Mouse (Mus musculus) testis, adult 2 months (tissue): Measurements from ENCODE around the gene Ppip5k1. TPM values are rescaled to one million over a fixed set of nuclear protein-coding genes. Genes with fewer than 3 reads are reported as not detected.

Source experiments
- H3K27ac ChIP-seq: fragments of 200-500 bp; 2 replicates; pipeline ENCODE4 v1.5.1; 2012; ENCODE audit warnings: low read depth, low read length; ENCODE audit not compliant: control insufficient read depth, insufficient read depth
- H3K27me3 ChIP-seq: fragments of 200-500 bp; 2 replicates; pipeline ENCODE4 v1.6.1; 2012; ENCODE audit warnings: mild to moderate bottlenecking, low read length, moderate library complexity; ENCODE audit not compliant: control insufficient read depth, insufficient read depth
- H3K36me3 ChIP-seq: fragments of 200-500 bp; 2 replicates; pipeline ENCODE4 v1.6.1; 2012; ENCODE audit warnings: mild to moderate bottlenecking, low read length; ENCODE audit not compliant: control insufficient read depth, insufficient read depth
- H3K4me1 ChIP-seq: fragments of 200-500 bp; 2 replicates; pipeline ENCODE4 v1.6.1; 2012; ENCODE audit warnings: low read length; ENCODE audit not compliant: control insufficient read depth, insufficient read depth
- H3K4me3 ChIP-seq: fragments of 200-500 bp; 2 replicates; pipeline ENCODE4 v1.5.1; 2012; ENCODE audit warnings: low read depth, mild to moderate bottlenecking, low read length, moderate library complexity, mixed read lengths; ENCODE audit not compliant: control insufficient read depth
- CTCF ChIP-seq: fragments of 200-500 bp; IDR thresholded peaks from 2 replicates; pipeline ENCODE4 v1.5.1; 2012; ENCODE audit warnings: low read depth, mild to moderate bottlenecking, inconsistent platforms, low read length, moderate library complexity; ENCODE audit not compliant: control insufficient read depth, insufficient read depth, insufficient replicate concordance
- POLR2A ChIP-seq: fragments of 200-500 bp; IDR thresholded peaks from 2 replicates; pipeline ENCODE4 v1.6.1; 2012; ENCODE audit warnings: low read depth, mild to moderate bottlenecking, inconsistent platforms, low read length, moderate library complexity; ENCODE audit not compliant: control insufficient read depth
- polyA plus RNA-seq: library from polyadenylated mRNA; depleted of rRNA; stranded (reverse); fragments of >200 nt; gene quantifications from 2 replicates; pipeline ENCODE4 v1.2.3, GENCODE M21; 2012

Ppip5k1 gene
- polyA plus RNA-seq, 1 experiment, result 33.1 TPM

DNA sequence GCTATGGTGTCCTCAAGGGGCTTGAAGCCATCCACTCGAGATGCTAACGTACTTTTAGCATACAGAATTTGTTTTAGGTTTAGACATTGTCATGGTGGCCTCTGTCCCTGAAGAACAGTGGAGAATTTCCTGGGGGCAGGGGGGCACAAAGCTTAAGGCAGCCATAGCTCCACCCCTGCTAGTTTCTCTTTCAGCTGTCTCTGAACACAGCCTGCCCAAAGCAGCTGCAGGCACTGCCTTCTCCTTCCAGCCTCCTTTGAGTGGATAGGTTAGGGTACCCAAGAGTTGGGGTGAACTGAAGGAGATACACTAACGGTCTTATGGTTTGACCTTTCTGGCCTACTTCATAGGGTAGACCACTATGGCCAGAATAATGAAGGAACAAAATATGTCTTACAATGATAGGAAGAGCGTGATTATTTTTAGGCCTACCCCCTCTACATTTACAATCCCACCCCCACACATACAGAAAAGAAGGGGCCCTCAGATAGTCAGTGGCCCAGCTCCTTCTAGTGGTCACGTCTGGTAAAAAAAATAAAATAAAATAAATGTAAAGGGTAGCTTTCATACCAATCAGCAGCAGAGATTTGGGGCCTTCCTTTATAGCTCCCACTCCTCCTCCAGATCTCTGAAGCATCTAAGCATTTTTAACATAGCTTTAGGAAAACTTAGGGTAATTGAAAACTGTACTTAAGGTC lies 62.7 kb downstream of the Ppip5k1 start:
- H3K27ac ChIP-seq, result no peak overlapping the region
- H3K36me3 ChIP-seq, result no peaks in the 10 kb centered on the region
- no peak overlapping the region for H3K4me3 ChIP-seq
- TF ChIP-seq POLR2A, result no peak
- no peak for TF ChIP-seq CTCF
- H3K4me1 ChIP-seq, result peaks cover 6% of the 10 kb centered on the region
- no peaks in the 10 kb centered on the region for H3K27me3 ChIP-seq

DNA sequence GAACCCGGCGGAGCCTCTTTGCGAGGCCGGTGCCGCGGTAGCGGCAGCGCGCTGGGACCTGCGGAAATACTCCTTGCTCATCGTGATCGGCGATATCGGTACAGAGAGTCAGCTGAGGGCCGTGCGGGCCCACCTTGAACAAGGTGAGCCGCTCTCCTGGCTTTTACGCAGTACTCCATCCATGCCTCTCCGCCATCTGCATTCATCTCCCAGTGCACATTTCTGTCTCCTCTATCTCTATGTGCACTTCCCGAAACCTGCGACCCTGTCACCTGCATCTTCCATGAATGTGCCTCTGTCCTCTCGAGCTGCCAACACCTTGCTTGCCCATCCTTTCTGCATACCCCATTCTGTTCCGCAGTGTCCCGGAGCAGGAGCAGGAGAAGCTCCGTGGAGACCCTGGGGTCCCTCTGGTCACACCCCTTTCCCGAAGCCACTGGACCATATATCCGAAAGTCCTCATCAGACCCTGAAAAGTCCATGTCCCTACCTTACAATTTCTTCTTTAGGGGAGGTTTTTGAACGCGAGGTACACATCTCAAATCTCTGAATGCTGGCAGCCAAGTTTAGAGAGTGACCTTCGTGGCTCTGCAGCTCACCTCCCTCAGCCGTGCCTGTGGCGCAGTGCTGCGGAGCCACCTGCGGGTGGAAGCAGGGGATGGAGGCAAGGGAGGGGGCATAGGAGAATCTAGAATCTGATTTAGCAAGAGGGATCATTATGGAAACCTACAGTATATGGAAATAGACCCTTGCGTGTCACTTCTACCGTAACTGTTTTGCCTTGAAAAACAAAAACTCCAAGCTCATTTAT lies 65.3 kb downstream of the Ppip5k1 start:
- Histone ChIP-seq H3K4me3 (peak overlapping the region; percentile 93), H3K36me3 (no peaks in the 10 kb centered on the region), H3K4me1 (peaks cover 6% of the 10 kb centered on the region), H3K27me3 (no peaks in the 10 kb centered on the region), H3K27ac (no peak overlapping the region)
- TF ChIP-seq POLR2A (no peak), CTCF (peak; percentile 1; the same call in 1 of the 2 replicates)

DNA sequence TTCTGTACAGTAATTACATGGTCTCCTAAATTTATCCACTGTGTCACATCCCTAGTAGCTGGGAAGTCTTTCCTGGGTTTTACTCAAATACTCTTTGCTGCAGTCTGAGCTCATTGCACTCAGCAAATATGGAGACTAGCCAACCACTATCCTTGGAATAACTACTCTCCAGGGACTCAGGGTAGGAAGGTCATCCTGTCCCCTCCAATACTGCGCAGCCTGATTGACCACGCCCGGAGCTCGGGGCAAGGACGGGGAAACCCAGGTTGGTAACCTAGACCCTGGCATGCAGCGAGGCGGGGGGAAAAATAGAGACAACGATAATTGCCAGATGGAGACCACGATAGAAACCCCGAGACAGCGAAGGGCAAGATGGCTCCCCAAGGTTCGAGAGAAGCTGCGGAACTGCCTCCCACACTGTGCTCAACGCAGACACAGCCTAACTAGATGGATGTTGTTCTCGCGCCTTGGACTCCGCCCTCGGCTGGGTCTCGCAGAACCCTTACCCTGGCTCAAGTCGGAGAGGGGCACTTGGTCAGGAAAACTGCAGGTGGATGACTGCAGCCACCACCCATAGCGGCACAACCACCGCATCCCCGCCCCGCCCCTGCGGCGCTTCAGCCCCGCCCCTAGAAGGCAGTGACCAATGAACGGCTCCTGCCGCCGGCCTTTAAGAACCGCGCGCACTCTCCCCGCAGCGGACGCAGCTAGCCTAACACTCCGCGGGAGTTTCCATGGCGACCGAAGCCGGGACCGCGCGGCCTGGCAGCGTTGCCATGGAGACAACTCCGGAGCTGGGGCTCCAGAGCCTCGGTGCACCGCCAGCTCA lies 66.1 kb downstream of the Ppip5k1 start, which contains the start of gene Map1a:
TSS of gene Map1a (plus strand) at position 700 of the 829 bp plus-strand sequence.
- no peaks in the 10 kb centered on the region for H3K36me3 ChIP-seq
- H3K4me1 ChIP-seq, result peaks cover 6% of the 10 kb centered on the region
- H3K27ac ChIP-seq, result peak within 1 kb of the TSS; percentile 90
- H3K27me3 ChIP-seq, result no peaks in the 10 kb centered on the region
- H3K4me3 ChIP-seq, result peak within 1 kb of the TSS; percentile 93
- peak; percentile 53; the same call in 1 of the 2 replicates for TF ChIP-seq POLR2A
- TF ChIP-seq CTCF, result no peak

DNA sequence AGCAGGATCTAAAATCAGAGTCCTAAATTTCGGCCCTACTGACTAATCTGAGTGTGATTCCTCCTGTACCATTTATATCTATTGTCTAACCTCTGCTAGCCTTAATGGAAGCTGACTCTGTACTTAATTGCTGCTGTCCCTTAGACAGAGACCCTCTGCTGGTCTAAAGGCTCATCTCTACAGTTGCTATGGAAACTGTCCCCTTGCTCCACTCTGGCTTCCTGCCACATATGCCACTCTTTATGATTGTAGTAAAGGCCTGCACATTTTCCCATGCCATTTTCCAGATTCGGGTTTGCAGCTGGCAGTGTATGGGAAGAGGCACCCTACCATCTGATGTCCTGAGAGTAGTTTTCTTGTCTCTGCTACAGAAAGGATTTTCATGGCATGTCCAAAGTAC lies 67.3 kb downstream of the Ppip5k1 start:
- Histone ChIP-seq H3K27ac (no peak overlapping the region), H3K4me3 (no peak overlapping the region), H3K27me3 (no peaks in the 10 kb centered on the region), H3K36me3 (no peaks in the 10 kb centered on the region), H3K4me1 (peaks cover 6% of the 10 kb centered on the region)
- TF ChIP-seq CTCF, result no peak
- no peak for TF ChIP-seq POLR2A

DNA sequence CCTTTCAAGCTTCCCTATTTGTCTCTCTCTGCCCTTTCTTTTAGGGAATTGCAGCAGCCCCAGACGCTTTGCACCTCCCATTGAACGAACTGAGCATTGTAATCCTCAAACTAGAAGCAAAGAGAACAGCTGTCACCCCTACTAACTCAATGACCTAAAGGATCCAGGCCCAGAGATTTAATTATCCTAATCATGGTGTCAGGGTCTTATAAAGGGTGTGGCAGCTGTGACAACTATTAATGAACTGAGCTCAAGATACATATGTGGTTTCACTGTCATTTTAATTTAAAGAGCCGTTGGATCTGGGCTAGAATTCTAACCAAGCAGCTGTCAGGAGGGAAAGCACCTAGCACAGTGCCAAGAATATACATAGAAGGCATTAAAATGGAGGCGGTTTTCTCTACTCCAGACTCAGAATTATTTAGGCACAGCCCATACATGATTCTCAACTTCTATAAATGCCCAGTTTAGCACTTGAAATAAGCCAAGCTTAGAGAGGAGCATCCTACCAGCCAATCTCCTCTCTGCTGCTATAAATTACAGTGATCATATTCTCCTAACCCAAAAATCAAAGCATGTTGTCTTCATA lies 83.2 kb downstream of the Ppip5k1 start:
- Histone ChIP-seq H3K4me3 (peak overlapping the region; percentile 90), H3K36me3 (0 out of 2 replicates have a peak, but pooled peaks cover 1% of the 10 kb centered on the region), H3K4me1 (no peaks in the 10 kb centered on the region), H3K27me3 (no peaks in the 10 kb centered on the region), H3K27ac (peak overlapping the region; percentile 90)
- TF ChIP-seq CTCF, result no peak
- TF ChIP-seq POLR2A, result no peak

DNA sequence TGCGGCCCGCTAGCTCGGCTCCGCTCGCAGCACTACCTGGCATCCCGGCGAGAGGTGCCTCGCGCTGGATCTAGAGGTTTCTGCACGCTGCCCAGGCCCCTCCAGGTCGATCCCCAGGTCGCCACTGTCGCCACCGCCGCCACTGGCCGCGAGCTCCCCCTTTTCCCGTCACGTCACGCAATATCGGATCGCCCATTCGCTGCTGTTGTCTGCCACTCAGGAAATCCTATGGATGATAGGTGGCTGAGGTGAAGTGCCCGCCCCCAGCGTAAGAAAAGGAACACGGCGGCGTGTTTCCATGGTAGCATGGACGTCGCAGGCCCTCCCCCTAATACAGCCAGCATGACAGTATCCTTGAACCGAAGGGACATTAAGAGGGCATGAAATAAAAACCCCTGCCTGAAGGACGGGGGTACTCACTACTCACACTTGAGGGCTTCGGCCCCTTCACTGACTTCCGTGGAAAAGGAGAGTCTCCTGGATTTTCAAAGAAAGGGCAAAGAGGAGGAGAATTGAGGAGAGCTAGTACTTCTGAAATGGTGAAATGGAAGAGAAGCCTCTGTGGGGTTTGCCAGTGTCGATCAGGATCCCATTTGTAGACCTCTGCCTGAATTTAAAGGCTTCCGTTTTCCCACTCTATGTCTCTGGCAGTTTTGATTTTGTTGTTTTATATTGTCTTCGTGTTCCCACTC lies 83.8 kb downstream of the Ppip5k1 start, which contains the start of gene Trp53bp1:
TSS of gene Trp53bp1 (minus strand) at position 172 of the 692 bp plus-strand sequence.
- TF ChIP-seq POLR2A (peak; percentile 84), CTCF (no peak)
- Histone ChIP-seq H3K27ac (peak within 1 kb of the TSS; percentile 90), H3K36me3 (0 out of 2 replicates have a peak, but pooled peaks cover 1% of the 10 kb centered on the region), H3K4me3 (peak within 1 kb of the TSS; percentile 90), H3K4me1 (no peaks in the 10 kb centered on the region), H3K27me3 (no peaks in the 10 kb centered on the region)
